Mouse (Mus musculus): ENCODE data around the gene Stac2.

GRCm38 (mm10) chr11:98000378-98001140 is 52.7 kb downstream of the Stac2 start:
- TF ChIP-seq CTCF (IDR thresholded peaks at IDR 0.05; ENCODE audit: borderline replicate concordance, insufficient read depth, low read length) = no peak
- TF ChIP-seq POLR2A (IDR thresholded peaks at IDR 0.05; ENCODE audit: low read depth, low read length) = no peak

Measured in embryonic fibroblast, embryonic 13.5 days (primary cell).